Mouse (Mus musculus): ENCODE results near the gene Acap2. TPM values are rescaled to one million over a fixed set of nuclear protein-coding genes. Genes with fewer than 3 reads are reported as not detected.

Acap2 gene
- polyA plus RNA-seq, 1 experiment, result 9.2 TPM

DNA sequence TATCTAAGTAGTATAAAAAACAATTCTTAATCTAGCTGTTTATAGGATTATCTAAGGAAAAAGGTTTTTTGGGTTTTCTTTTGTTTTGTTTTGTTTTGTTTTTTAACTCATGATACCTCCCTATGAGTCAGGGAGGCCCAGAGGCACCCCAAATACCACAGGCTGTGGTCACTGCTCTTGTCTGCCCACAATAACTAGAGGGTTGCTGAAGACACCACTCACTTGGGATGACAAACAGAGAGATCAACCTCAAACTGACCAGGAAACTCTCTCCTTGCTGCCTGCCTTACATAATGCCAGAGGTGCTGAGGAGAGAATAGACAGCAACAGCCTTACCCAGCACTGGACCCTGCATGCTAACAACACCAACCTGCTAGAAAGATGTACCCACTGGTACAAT lies 87.4 kb downstream of the Acap2 start:
- TF ChIP-seq POLR2A (IDR thresholded peaks at IDR 0.05; ENCODE audit: low read depth, low read length), result no peak
- no peak for TF ChIP-seq CTCF (IDR thresholded peaks at IDR 0.05; ENCODE audit: extremely low read depth, insufficient read depth, insufficient read length, insufficient replicate concordance)
- Histone ChIP-seq H3K4me1 (ENCODE audit: control insufficient read depth, insufficient read depth, insufficient read length) (no peaks in the 10 kb centered on the region), H3K27ac (ENCODE audit: insufficient read depth, low read length) (no peak overlapping the region), H3K27me3 (ENCODE audit: control insufficient read depth, insufficient read depth, low read length) (no peaks in the 10 kb centered on the region), H3K4me3 (ENCODE audit: extremely low read depth, insufficient read depth, insufficient read length) (no peak overlapping the region), H3K36me3 (ENCODE audit: control insufficient read depth, insufficient read depth, low read length) (peaks cover 41% of the 10 kb centered on the region)
- DNase-seq (ENCODE audit: low read depth in 1 of 2, low spot score in 2 of 2), result no peak

DNA sequence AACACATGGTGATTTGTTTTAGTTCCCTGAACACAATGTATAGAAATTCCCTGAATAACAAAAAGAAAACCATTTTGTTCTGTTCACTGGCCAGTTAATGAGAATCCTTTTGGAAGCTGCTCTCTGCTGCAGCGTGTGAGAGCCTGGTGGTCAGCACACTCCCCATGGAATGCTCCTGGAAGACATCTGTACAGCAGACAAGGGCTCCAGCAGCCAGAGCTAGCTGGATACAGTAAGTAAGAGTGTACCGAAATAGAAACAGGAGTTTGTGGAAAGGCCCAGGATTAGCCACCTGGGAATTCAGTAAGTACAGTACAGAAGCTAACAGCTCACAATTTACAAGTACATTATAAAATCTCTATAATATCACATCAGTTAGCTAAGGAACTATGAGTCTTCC lies 99.7 kb downstream of the Acap2 start:
- TF ChIP-seq CTCF (IDR thresholded peaks at IDR 0.05; ENCODE audit: extremely low read depth, insufficient read depth, insufficient read length, insufficient replicate concordance) (no peak), POLR2A (IDR thresholded peaks at IDR 0.05; ENCODE audit: low read depth, low read length) (no peak)

DNA sequence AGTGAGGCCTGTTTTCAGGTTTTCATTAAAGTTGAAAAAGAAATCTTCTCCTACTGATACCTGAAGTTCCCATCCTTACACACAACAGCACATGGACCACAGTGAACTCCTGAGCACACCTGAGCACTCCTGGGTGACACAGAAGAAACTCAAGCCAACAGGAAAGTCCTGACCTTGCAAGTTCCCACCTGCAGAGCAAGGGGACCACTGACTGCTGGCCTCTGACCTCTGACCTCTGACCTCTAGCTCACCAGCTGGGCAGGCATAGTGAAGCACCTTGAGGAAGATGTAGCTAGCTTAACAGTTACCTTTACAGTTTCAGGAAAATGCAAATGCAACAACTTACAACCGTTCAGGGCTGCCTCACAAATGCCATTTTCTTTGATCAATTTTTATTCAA lies 101.1 kb downstream of the Acap2 start:
- H3K36me3 ChIP-seq (ENCODE audit: control insufficient read depth, insufficient read depth, low read length), result peaks cover 43% of the 10 kb centered on the region
- 87% methylated on average over 1 of the region's 1 CpGs for WGBS
- no peaks in the 10 kb centered on the region for H3K27me3 ChIP-seq (ENCODE audit: control insufficient read depth, insufficient read depth, low read length)
- no peak overlapping the region for H3K27ac ChIP-seq (ENCODE audit: insufficient read depth, low read length)
- TF ChIP-seq POLR2A (IDR thresholded peaks at IDR 0.05; ENCODE audit: low read depth, low read length) (no peak), CTCF (IDR thresholded peaks at IDR 0.05; ENCODE audit: extremely low read depth, insufficient read depth, insufficient read length, insufficient replicate concordance) (no peak)
- no peak overlapping the region for H3K4me3 ChIP-seq (ENCODE audit: extremely low read depth, insufficient read depth, insufficient read length)
- DNase-seq (ENCODE audit: low read depth in 1 of 2, low spot score in 2 of 2), result no peak
- no peaks in the 10 kb centered on the region for H3K4me1 ChIP-seq (ENCODE audit: control insufficient read depth, insufficient read depth, insufficient read length)

More for the DNA sequence above, 99.7 kb downstream of the Acap2 start:
- H3K4me1 ChIP-seq (ENCODE audit: control insufficient read depth, insufficient read depth, insufficient read length), result no peaks in the 10 kb centered on the region
- H3K27me3 ChIP-seq (ENCODE audit: control insufficient read depth, insufficient read depth, low read length), result no peaks in the 10 kb centered on the region
- no peak overlapping the region for H3K4me3 ChIP-seq (ENCODE audit: extremely low read depth, insufficient read depth, insufficient read length)
- 91% methylated on average over 2 of the region's 2 CpGs for WGBS
- no peak for DNase-seq (ENCODE audit: low read depth in 1 of 2, low spot score in 2 of 2)
- peaks cover 38% of the 10 kb centered on the region for H3K36me3 ChIP-seq (ENCODE audit: control insufficient read depth, insufficient read depth, low read length)
- H3K27ac ChIP-seq (ENCODE audit: insufficient read depth, low read length), result no peak overlapping the region

DNA sequence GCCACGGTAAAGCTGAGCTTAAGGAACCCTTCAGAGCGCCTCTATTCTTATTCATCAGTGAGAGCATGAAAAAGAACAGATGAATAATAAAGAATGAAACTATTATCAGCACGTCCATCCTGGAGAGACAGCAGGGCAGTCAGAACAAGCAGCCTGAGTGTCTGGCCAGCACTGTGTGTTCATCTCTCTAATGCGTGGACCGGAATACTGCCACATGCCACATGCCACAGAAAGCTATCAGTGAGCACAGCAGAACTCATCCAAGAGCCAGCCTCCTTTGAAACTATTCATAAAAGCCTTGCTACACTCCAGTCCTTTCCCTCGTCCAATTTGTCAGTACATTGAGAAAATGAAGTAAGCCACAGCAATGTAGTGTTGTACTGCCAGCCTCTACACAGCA lies 107.0 kb downstream of the Acap2 start:
- no peak for DNase-seq (ENCODE audit: low read depth in 1 of 2, low spot score in 2 of 2)
- Histone ChIP-seq H3K4me1 (ENCODE audit: control insufficient read depth, insufficient read depth, insufficient read length) (no peaks in the 10 kb centered on the region), H3K36me3 (ENCODE audit: control insufficient read depth, insufficient read depth, low read length) (peaks cover 16% of the 10 kb centered on the region), H3K4me3 (ENCODE audit: extremely low read depth, insufficient read depth, insufficient read length) (no peak overlapping the region), H3K27ac (ENCODE audit: insufficient read depth, low read length) (no peak overlapping the region), H3K27me3 (ENCODE audit: control insufficient read depth, insufficient read depth, low read length) (no peaks in the 10 kb centered on the region)
- WGBS, result 93% methylated on average over 6 of the region's 6 CpGs
- TF ChIP-seq POLR2A (IDR thresholded peaks at IDR 0.05; ENCODE audit: low read depth, low read length), result no peak
- TF ChIP-seq CTCF (IDR thresholded peaks at IDR 0.05; ENCODE audit: extremely low read depth, insufficient read depth, insufficient read length, insufficient replicate concordance), result no peak

DNA sequence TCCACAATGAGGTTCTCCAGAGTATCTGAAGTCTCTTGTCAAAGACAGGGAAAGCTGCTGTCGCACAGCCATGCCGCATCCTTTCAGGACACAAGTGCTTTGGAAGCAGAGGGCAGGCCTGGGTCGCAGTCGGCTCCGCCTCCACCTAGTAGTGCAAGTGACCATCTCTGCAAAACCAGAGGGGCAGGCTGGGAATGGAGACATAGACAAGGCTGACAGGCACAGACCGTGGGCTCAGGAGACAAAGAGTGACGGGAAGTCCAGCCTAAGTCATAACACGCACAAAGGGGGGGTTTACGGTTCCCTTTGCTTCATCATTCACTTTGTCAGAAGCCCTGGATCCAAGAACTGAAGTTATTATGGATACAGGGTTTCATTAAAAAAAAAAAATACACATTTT lies 107.9 kb downstream of the Acap2 start:
- 95% methylated on average over 9 of the region's 9 CpGs for WGBS
- DNase-seq (ENCODE audit: low read depth in 1 of 2, low spot score in 2 of 2), result no peak

DNA sequence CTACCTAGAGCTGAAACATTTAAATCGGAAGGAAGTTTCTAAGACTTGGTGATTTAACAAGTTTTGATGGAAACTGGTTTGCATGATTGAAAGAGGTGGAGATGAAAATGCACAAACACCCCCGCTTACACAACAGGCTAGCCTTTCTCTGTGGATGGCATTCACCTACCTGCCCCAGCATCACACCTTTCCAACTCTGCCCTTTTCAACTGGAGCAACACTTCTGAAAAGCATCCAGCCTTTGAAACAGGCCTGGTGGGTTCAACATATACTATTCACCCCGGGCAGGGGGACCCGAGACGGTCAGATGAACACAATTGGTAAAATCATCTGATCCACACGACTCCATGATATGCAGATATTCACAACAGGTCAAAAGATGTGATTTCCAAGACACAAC lies 119.2 kb downstream of the Acap2 start:
- Histone ChIP-seq H3K36me3 (ENCODE audit: control insufficient read depth, insufficient read depth, low read length) (0 out of 2 replicates have a peak, but pooled peaks cover 2% of the 10 kb centered on the region), H3K27ac (ENCODE audit: insufficient read depth, low read length) (no peak overlapping the region), H3K27me3 (ENCODE audit: control insufficient read depth, insufficient read depth, low read length) (no peaks in the 10 kb centered on the region), H3K4me1 (ENCODE audit: control insufficient read depth, insufficient read depth, insufficient read length) (peaks cover 6% of the 10 kb centered on the region; the same call in 1 of the 2 replicates), H3K4me3 (ENCODE audit: extremely low read depth, insufficient read depth, insufficient read length) (no peak overlapping the region)
- DNase-seq (ENCODE audit: low read depth in 1 of 2, low spot score in 2 of 2), result no peak
- TF ChIP-seq CTCF (IDR thresholded peaks at IDR 0.05; ENCODE audit: extremely low read depth, insufficient read depth, insufficient read length, insufficient replicate concordance), result no peak
- no peak for TF ChIP-seq POLR2A (IDR thresholded peaks at IDR 0.05; ENCODE audit: low read depth, low read length)
- 84% methylated on average over 6 of the region's 6 CpGs for WGBS

More for the DNA sequence above, 107.9 kb downstream of the Acap2 start:
- no peaks in the 10 kb centered on the region for H3K4me1 ChIP-seq (ENCODE audit: control insufficient read depth, insufficient read depth, insufficient read length)
- peaks cover 13% of the 10 kb centered on the region for H3K36me3 ChIP-seq (ENCODE audit: control insufficient read depth, insufficient read depth, low read length)
- no peak overlapping the region for H3K27ac ChIP-seq (ENCODE audit: insufficient read depth, low read length)
- no peak overlapping the region for H3K4me3 ChIP-seq (ENCODE audit: extremely low read depth, insufficient read depth, insufficient read length)
- TF ChIP-seq CTCF (IDR thresholded peaks at IDR 0.05; ENCODE audit: extremely low read depth, insufficient read depth, insufficient read length, insufficient replicate concordance), result no peak
- TF ChIP-seq POLR2A (IDR thresholded peaks at IDR 0.05; ENCODE audit: low read depth, low read length), result no peak
- H3K27me3 ChIP-seq (ENCODE audit: control insufficient read depth, insufficient read depth, low read length), result no peaks in the 10 kb centered on the region

DNA sequence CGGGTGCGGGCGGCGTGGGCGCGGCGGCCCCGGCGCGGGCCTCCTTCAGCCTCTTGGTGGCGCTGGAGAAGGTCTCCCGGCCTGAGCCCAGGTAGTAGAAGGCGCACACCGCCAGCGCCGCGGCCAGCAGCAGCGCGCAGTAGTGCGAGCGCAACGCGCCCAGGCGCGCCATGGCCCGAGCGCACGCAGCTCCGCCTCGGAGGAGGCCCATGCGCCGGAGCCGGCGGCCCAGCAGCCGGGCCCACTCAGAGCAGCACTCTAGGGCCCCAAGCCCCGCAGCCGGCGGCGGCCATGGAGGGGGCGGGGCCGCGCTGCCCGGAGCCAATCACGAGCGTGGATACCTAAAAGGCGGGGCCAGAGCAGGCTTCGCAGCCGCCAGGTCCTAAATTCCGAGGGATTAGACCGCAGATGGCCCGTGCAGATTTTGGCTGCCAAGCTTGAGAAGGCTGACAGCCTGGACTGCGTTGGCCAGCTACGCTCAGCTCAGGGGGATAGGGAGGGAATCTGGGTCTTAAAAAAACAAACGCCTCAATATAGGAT lies 119.8 kb downstream of the Acap2 start, which contains the start of gene Xxylt1:
Gene Xxylt1, minus strand, starts transcription at position 308 of the 540 bp plus-strand sequence.
- Histone ChIP-seq H3K4me3 (ENCODE audit: extremely low read depth, insufficient read depth, insufficient read length) (peak within 1 kb of the TSS; percentile 88), H3K4me1 (ENCODE audit: control insufficient read depth, insufficient read depth, insufficient read length) (peaks cover 6% of the 10 kb centered on the region; the same call in 1 of the 2 replicates), H3K27ac (ENCODE audit: insufficient read depth, low read length) (peak within 1 kb of the TSS; percentile 84), H3K36me3 (ENCODE audit: control insufficient read depth, insufficient read depth, low read length) (0 out of 2 replicates have a peak, but pooled peaks cover 2% of the 10 kb centered on the region), H3K27me3 (ENCODE audit: control insufficient read depth, insufficient read depth, low read length) (no peaks in the 10 kb centered on the region)
- TF ChIP-seq POLR2A (IDR thresholded peaks at IDR 0.05; ENCODE audit: low read depth, low read length) (peak; percentile 47), CTCF (IDR thresholded peaks at IDR 0.05; ENCODE audit: extremely low read depth, insufficient read depth, insufficient read length, insufficient replicate concordance) (0 out of 2 replicates have a peak, but pooled peaks have one; percentile 20)
- under 1% methylated on average over 54 of the region's 54 CpGs for WGBS
- peak; percentile 73 to 92 for DNase-seq (ENCODE audit: low read depth in 1 of 2, low spot score in 2 of 2)
